Mouse (Mus musculus) layer of hippocampus, postnatal 10 days (tissue): Measurements from ENCODE around the gene Psors1c2. TPM values are rescaled to one million over a fixed set of nuclear protein-coding genes. Genes with fewer than 3 reads are reported as not detected.
A peak's percentile ranks its signal among the peaks of the same experiment; 100 is the strongest.

Experiments
- DNase-seq, 2 experiments: peaks; one replicate each; pipeline ENCODE4 v3.0.0; 2021; ENCODE audit warnings: low spot score in 2 of 2
- total RNA-seq, 2 experiments: library from RNA; stranded (reverse); gene quantifications; 2 replicates each; pipeline ENCODE4 v1.2.3; 2021

Gene Psors1c2
- total RNA-seq, 2 experiments from 2014 or later: not detected

DNA sequence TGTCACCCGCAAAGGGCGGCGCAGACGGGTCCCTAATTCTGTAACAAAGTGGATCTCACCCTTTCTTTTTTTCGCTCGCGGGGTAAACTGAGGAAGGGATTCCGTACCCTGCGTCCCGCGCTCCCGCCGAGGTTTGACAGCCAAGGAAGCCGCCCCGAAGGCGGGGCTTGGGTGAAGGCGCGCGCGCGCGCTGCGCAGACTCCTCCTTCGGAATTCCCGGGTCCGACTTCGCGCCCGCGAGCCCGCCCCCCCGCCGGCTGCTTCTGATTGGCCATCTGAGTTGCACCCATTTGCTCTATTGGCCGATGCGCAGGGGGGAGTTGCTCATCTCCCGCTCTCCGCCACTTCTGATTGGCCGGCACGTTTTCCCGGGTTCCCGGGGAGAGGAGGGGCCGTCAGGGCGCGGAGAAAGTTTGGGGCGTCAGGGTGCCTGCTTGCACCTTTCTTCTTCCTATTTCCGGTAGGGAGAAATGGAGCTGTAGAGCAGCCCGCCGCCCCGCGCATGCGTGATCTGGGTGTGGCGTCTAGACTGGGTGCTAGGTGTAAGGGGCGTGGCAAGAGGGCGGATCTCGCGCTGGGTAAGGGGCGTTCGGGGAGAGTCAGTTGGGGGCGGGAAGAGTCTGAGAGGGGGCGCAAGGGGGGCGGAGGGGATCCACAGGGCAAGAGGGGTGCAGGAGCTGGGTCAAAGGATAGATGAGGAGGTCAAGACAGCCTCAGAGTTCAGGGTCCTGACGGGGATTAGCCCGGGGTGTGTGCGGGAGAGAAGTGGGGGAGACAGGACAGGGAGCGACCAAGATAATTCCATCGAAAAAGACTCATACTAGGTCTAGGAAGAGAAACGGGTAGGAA, 16.1 kb upstream of the Psors1c2 start, which contains the start of the genes Tcf19 and Cchcr1:
Gene Tcf19 (minus strand): TSS at position 173 of the 849 bp plus-strand sequence.
Gene Cchcr1 (plus strand): TSS at position 449 of the 849 bp plus-strand sequence.
- peak; percentile 93 to 95 for DNase-seq

DNA sequence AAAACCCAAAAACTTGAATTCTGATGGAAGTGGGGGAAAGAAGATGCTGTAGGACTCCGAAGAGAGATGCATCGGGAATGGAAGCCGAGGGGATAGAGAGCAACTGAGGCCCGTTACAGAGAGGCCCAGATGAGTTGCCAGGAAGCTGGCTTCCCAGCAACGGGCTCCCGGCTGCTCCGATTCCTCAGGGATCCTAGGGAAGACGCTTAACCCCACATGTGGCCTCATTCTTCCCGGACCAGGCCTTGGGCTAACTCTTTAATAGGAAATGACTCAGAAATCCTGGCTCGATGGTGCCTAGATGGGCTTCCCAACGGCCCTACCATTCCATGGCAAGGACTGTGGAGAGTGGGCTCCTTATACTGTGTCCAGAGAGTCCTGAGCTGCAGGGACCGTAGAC, 15.5 kb upstream of the Psors1c2 start:
- no peak for DNase-seq

DNA sequence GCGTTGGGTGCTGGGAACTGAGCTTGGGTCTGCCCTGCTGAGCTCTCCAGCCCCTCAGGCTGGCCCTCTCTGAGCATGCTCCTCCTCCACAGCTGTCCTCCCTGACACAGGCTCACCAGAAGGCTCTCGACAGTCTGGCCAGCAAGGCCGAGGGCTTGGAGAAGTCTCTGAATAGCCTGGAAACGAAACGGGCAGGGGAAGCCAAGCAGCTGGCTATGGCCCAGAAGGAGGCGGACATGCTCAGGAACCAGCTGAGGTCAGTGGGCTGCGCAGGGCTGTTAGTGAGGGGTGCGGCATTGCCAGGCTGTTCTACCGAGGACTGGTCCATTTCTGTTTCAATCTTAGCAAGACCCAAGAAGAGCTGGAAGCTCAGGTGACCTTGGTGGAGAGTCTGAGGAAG, 8.6 kb upstream of the Psors1c2 start:
- peak in 1 of 2 experiments; percentile 30 for DNase-seq

DNA sequence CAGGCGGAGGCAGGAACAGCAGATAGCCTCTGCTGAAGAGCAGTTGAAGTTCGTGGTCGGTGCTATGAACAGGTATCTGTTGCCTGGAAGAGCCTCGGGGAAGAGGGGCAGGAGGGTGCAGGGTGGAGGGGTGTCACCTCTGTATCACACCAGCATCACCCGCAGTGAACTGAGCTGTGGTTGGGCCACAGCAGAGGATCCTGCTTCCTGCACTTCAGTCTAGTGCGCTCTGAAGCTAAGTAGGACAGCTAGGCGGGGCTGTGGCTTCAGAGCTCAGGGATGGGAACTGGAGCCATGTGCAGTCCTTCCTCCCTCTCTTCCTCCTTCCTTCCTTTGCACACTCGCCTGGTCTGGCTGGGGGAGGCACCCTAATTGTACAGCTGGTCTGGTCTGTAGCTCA, 6.4 kb upstream of the Psors1c2 start:
- no peak for DNase-seq

DNA sequence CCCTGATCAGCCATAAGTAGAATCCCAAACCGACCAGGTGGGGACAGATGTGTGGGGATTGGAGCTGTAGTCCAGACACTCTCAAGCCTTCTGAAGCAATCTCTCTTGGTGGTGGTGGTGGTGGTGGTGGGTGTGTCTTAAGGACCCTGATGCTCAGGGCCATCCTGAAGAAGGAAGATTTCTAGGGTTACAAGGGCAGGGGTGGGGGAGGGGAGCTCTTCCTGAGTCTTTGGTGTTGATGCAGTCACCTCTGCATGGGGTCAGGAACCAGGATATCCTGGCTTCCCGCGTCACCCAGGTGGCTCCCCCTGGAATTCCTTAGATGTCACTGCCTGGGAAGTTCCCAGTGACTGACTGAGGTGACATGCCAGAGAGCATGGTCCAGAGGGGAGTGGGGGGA, 641 bp upstream of the Psors1c2 start:
- DNase-seq: no peak

DNA sequence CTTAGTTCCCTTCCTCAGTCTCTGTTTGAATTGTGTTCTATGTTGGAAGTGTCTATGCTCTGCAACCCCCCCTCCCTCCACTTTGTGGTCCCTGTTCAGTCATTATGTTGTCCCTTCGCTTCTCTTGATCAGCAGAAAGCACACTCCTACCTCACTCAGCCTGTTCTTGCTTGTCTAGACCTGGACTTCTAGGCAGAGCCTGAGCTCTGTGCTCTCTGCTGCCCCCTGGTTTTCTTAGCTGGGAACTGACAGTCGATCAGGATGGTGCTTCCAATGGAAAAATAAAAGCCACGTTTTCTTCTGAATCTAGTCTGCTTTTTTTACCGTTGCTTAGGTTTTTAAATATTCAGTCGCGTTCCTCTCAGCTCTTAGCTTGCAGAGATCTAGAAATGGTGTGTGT, 1.3 kb downstream of the Psors1c2 start:
- DNase-seq: peak; percentile 85 to 86

DNA sequence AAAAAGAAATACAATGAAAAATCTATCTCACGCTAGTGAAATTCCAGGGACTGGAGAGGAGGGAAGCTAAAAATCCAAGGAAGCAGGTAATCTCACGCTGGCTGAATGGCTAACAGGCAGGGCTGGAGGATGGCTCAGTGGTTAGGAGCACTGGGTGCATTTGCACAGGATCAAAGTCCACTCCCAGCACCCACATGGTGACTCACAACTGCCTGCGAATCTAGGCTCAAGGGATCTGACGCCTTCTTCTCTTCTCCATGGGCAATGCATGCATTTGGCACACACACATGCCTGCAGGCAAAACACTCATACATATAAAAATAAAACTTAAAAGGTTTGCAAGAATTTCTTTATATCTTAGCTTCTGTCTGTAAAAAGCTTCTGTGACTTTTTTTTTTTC, 4.4 kb downstream of the Psors1c2 start:
- DNase-seq: no peak

DNA sequence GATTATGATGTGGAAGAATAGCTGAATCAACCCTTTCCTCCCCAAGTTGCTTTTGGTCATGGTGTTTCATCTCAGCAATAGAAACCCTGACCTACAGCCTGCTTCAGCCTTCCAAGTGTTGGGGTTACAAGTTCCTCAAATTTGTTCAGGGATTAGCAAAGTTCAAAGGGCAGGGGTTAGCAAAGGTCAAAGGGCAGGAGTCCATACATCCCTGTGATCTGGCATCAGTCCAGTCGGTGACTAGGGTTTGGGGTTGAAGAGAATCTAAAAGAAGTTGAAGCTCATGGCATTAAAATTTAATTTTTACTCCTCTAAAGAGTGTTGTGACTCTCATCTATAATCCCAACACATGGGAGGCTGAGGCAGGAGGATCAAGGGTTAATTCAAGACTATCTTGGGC, 5.5 kb downstream of the Psors1c2 start:
- DNase-seq: no peak

DNA sequence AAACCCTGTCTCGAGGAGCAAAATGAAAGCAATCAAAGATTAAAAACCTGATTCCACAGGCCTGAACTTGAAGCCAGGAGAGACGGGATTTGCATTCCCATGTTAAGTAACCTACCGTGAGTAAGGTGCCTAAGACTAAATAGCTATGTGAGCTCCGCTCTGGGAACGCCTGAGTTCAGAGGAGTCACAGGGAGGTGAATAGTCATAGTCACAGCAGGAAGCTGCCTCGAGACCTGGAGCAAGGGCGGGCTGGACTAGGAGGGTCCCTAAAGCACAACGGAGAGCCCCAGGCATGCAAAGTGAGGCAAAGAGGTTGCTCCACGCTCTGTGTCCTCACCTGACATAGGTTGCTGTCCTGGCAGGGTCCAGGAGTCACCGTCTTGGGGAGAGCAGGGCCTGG, 6.5 kb downstream of the Psors1c2 start:
- no peak for DNase-seq

DNA sequence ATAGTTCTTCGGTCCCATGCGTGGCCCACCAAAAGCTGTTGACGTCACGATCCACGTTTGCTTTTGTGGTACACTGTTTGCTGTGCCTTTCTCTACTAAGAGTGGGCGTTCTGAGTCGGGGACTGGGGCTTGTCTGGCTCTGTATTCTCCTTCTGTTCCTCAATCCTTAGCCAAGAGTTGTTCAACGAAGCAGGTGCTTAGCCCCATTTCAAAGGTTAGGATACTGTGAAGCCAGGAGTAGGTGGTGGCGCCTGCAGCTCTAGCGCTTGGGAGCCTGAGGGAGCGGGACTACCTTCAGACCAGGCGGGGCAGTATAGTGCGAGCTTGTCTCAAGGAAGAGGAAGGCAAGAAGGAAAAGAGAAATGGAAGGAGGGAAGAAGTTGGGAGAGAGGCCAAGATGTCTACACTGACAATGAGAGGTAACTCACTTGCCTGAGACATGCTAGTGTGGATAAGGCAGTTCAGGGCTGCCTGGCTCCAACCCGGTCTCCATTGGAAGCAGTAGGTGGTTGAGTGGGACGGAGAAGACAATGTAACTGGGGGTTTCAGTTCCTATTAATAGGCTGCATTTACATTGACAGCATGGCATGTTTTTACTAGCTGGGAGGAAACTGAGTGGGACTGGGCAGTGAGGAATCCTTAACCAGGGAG, 9.9 kb downstream of the Psors1c2 start:
- no peak for DNase-seq

DNA sequence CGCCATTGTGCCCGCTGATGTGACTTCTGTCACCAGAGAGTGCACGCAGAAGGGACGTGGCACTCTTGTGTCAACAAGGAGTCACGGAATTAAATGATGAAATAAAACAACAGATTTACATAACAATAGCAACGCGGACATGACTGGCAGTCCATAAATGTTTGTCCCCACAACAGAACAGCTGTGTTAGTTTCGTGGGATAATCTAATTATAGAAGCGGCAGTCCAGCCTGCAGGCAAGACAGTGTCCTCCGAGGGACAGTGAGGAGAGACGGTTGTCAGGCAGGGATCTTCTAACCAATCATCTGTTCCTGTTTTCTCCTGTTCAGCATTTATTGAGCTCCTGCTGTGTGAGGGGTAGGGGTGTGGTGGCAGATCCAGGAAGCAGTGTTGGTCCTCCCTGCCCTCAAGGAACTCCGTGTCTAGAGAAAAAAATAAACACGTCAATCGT, 10.4 kb downstream of the Psors1c2 start:
- no peak for DNase-seq

DNA sequence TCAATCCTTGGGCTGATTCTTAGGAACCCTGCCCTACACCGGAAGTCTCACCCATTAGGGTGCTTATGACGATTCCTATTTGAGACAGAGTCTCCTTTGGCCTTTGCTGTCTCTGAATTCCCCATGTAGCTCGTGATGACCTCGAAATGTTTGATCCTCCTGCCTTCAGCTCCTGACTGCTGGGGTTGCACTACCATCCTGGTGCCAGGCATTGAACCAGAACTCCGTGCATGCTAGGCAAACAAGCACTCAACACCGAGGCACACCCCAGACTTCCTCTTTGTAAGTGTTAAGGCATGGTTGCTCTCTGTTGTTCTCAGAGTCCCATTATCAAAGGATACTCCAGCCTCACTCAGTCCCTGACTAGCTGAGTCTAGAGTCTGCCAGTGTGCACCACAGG, 11.0 kb downstream of the Psors1c2 start:
- DNase-seq: no peak

DNA sequence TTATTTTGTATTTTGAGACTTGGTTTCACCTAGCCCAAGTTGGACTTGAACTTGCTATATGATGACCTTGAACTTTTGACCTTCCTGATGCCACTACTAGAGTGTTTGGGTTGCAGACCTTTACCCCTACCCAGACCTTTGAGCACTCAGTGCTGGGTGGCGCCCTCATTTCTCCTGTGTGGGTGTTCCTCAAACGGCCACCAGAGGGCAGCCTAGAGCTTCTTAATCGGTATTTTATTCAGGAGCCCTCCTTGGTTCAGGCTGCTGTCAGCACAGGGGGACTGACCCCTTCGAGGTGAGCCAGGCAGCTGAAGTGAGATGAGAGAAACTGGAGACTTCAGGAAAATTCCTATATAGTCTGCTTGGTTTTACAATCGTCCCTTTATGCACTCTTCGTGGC, 11.7 kb downstream of the Psors1c2 start:
- DNase-seq: peak; percentile 75 to 79

DNA sequence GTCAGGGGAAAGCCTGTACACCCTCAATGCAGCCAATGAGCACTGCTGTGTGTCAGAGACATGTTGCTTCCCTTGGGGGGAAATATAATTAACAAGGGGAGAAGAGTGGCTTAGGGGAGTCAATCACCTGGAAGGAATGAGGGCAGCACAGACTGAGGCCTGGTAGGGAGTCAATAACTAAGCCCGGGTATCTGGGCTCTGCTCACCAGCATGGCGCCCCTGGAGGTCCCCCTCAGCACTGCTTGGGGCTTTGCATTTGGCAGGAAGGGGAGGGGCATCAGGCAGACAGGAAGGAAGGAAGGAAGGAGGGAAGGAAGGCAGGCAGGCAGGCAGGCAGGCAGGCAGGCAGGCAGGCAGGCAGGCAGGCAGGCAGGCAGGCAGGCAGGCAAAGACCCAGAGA, 14.5 kb downstream of the Psors1c2 start:
- DNase-seq: no peak

DNA sequence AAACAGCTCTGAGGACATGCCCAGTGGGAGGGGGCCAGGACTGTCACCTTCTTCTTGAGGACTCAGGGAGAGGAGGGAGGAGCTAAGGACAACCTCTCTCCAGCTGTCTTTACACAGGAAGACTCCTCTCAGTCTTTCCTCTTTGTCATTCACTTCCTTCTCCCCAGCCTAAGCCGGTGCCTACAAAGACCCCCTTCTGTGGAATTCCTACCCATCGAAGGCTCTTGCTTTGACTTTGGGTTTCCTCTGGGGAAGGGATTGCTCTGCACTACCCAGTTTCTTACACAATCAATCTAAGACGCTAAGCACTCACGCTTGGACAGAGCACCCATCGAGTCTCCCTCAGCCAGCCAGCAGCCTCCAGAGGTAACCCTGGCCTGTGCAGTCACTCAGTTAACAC, 15.6 kb downstream of the Psors1c2 start:
- DNase-seq: no peak

DNA sequence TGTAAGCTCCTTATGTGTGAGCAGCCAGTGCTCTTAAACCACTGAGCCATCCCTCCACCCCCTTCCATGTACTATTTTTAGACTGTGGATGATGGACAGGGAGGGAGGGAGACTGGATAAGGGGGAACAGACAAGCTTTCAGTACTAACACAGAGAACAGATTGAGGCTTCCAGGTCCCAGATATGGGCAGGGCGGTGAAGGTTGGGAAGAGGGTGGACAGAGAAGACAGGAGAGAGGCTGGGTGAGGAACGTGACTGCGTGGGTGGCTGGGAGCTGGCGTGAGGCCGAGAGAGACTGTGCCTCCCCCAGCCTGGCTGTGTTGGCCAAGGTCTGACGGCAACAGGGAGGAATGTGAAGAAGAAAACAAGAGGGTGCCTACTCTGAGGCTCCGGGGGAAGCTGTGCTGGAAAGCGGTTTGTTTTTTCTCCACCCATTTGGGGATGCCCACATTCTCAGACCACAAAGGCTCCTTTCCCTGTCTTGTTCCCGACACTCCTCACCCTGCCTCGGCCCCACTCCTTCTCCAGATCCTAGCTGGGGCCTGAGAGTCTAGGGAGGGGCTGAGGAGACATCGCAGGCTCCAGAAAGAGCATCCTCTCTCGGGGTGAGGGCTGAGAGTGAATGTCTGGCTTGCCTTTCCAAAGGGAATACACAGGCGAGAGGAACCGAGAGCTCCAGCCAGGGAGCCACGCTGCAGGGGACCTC, 16.6 kb downstream of the Psors1c2 start:
- DNase-seq: peak; percentile 73 to 76

DNA sequence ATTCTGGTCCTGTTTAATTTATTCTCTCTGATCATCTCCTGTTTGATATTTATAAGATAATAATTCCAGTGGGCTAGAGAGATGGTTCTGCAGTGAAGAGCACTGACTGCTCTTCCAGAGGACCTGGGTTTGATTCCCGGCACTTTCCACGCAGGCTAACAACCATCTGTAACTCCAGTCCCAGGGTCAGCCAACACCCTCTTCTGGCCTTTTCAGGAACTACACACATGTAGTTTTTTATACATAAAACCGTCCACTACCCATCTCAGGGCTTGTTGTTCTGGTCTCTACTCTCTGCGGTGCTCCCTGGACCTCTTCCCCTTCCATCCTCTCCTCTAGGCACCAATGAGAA, 17.1 kb downstream of the Psors1c2 start:
- DNase-seq: no peak

DNA sequence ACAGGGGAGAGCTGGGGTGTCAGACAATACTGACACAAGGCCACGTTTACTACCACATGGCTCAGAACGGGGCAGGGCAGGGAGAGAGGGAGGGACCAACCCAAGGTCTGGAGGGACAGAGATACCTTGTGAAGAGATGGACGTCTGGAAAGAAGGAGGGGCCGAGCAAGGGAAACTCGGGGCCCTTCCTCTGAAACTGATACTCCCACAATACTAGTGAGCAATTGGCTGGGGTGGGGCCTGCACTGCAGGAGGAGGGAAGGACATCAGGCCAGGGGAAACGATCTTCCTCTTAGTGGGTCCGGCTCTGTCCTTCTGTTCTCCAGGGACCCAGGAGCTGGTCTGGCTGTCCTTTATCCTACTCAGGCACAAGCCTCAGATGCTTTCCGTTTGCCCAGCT, 17.9 kb downstream of the Psors1c2 start:
- DNase-seq: no peak

DNA sequence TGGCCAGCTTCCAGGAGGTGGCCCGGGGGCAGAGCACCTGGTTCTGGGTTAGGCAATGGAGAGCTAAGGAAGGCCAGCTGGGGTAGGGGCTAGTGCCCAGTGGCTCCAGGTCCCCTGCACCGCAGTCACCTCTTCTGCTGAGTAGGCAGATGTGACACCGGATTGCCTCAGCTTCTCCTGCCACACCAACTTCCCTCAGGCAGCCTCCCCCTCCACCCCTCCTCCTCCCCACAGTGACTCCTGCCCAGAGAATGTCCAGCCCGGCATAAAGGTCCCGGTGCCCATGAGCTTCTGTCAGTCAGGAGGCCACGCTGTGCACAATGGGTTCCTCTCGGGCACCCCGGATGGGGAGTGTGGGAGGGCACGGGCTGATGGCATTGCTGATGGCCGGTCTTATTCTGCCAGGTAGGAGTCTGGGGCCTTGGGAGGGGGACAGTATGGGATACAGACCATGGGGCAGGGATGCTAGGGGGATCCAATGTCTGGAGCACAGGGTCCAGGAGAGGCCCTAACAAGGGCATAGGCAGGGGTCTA, 18.9 kb downstream of the Psors1c2 start, which contains the start of gene Cdsn:
Gene Cdsn (plus strand): TSS at position 248 of the 534 bp plus-strand sequence.
- DNase-seq: no peak

DNA sequence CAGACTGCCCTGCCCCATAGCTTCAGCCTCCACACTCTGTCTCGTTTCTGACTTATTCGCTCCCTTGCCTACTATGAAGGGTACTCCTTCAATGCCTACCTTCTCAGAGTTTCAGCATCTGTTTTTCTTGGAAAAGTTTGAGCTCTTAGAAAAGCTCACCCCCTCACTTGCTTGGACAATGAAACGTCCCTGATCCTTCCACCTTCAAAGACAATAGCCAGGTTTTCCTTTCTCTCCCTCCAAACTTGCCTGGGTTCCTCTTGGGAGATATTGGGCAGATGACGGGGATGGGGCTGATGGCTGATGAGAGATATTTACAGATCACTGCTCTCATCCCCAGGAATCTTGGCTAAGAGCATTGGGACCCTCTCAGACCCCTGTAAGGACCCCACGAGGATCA, 21.3 kb downstream of the Psors1c2 start:
- no peak for DNase-seq

DNA sequence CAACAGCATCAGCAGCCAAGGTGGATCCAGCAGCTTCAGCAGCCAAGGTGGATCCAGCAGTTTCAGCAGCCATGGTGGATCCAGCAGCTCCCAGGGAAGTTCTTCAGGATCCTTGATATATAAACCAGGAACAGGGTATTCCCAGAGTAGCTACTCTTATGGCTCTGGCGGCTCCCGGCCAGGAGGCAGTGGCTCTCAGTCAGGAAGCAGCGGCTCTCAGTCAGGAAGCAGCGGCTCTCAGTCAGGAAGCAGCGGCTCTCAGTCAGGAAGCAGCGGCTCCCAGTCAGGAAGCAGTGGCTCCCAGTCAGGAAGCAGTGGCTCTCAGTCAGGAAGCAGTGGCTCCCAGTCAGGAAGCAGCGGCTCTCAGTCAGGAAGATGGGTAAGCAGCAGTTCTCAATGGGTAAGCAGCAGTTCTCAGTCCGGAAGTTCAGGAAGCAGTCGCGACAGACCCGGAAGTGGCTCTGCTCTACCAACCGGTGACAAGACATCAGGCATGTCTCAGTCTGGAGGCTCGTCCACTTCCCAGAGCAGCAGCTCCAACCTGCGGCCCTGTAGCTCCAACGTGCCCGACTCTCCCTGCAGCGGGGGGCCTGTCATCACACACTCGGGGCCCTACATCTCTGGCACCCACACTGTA, 21.9 kb downstream of the Psors1c2 start:
- DNase-seq: no peak
